Mouse (Mus musculus) adrenal gland, postnatal 14 days (tissue): ENCODE measurements around the gene Cdkl4. TPM values are rescaled to one million over a fixed set of nuclear protein-coding genes. Genes with fewer than 3 reads are reported as not detected.
"Not testable (repeated sequence)": the region's sequence is repeated elsewhere in the genome, so short reads cannot be mapped to it uniquely, and the experiment has no call there.

Experiments used
- DNase-seq: peaks from one replicate; pipeline ENCODE4 v3.0.0; 2021; ENCODE audit warnings: mixed read lengths
- total RNA-seq: library from RNA; stranded (reverse); gene quantifications from 2 replicates; pipeline ENCODE4 v1.2.3, GENCODE M21; 2021

The Cdkl4 gene
- total RNA-seq, 1 experiment from 2014 or later: 0.15 TPM

DNA sequence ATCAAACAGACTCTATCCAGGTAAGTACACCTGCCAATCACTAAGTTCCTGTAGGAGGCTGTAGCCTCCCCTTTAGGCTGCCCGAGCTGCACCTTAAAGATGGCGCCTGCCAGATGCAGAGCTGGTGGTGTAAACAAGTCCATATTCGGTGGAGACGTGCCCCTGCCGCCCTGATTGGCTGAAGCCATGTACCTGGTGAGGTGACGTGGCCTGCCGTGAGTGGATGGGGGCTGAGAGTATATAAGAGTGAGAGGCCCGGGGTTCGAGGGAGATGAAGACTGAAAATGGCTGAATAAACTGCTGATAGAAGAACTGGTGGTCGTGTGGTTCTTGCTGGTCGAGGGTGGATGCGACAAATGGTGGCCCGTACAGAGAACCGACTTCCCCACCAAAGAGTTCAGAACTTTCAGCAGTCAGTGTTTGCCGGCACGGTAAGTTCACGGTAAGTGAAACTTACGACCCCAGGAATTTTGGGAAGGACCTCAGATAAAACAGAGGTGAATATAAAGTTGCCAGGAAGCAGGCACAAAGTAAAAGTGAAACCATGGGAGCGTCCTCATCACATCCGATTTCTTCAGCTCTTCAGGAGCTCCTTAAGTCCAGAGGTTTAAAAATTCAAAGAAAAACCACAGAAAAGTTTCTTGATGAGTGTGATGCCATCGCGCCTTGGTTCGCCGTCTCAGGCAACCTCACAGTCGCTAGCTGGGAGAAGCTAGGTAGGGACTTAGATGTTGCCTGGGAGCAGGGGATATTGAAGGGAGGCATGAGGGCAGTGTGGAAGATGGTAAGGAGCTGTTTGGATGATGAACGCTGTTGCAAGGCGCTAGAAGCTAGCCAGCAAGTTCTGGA is 13.6 kb downstream of the Cdkl4 start:
- not testable (repeated sequence) for DNase-seq

- DNase-seq: no peak
Observed at GRCm38 (mm10) chr17:80562792-80563191, 14.8 kb downstream of the Cdkl4 start.

DNA sequence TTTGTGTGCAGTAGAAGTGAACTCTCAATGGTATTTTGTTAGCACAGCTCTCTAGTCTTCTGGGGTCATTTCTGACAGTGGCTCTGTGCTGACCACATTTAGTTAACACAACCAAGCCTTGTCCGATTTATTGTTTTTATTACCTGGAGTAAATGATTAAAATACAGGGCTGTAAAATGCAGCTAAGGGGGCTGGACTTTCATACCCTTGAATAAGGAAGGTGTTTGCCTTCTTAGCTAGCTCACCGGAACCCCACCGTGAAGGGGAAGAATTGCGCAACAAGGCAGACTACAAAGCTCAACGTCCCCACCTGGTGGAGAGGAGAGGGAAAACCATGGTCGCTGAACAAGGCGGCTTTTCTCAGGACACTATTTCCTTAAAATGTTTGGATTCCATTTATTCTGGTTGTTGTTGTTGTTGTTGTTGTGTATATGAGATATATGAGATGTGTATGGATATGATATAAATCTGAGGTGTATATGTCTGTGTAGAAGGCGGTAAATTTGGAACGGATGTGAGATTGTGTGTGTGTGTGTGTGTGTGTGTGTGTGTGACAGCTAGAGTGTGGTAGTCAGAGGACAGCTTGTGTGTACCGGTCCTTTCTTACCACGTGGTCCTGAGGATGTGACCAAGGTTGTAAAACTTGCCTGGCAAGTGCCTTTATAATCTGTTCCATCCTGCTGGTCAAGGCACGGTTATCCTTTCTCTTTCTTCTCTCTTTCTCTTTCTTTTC is 16.8 kb downstream of the Cdkl4 start:
- peak; percentile 83 for DNase-seq

DNA sequence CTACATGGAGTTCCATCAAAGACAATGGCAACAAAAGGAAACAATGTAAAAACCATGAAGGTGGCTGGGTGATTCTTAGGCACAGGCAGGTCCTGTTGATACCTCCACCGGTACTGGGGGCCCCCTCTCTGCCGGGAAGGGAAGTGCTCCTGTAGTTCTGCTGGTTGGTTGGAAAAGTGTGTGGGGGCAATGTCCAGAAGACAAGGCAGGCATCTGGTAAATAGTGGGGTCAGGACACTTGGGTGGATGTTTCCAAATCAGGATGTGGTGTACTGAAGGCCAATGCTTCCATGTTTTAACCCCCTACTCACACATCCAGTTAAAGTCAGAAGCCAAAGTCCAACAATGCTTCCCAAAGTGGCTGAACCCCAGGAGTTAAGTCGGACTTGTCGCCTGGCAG is 17.9 kb downstream of the Cdkl4 start:
- peak; percentile 23 for DNase-seq

GRCm38 (mm10) chr17:80559050-80559449 is 18.6 kb downstream of the Cdkl4 start:
- DNase-seq: peak; percentile 70

DNA sequence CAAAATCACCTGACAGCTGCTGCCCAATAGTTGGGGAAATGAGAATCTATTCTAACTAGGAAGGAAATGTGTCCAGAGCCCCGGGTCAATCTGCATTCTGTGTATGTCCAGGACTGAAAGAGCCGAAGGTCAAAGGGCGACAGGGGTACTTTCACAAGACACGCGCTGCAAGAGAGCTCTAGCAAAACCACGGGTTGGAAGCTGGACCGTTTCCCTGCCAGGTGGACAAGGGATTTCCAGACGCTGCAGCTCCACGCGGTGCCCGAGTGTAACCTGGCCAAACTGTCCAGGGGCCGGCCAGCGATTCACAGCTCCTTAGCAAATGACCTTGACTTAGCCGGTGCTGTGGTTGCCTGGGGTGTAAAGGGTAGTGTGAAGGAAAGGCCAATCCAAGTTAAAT is 19.0 kb downstream of the Cdkl4 start:
- peak; percentile 13 for DNase-seq

DNA sequence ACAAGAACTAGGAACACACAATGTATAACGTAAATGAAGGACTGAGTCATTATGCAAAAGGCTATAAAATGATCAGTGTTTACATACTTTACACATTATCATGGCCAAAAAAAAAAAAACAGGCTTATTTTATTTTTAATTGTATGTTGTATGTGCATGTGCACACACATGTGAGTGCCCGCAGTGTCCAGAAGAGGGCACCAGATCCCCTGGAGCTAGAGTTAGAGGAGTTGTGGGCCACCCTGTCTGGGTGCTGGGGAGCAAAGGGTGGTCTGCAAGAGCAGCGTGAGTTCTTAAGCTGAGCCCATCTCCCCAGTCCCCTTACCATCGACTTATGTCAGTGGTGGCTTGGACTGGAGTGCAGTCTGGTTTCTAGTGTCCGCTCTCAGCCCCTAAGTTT is 20.2 kb downstream of the Cdkl4 start:
- DNase-seq: no peak

DNA sequence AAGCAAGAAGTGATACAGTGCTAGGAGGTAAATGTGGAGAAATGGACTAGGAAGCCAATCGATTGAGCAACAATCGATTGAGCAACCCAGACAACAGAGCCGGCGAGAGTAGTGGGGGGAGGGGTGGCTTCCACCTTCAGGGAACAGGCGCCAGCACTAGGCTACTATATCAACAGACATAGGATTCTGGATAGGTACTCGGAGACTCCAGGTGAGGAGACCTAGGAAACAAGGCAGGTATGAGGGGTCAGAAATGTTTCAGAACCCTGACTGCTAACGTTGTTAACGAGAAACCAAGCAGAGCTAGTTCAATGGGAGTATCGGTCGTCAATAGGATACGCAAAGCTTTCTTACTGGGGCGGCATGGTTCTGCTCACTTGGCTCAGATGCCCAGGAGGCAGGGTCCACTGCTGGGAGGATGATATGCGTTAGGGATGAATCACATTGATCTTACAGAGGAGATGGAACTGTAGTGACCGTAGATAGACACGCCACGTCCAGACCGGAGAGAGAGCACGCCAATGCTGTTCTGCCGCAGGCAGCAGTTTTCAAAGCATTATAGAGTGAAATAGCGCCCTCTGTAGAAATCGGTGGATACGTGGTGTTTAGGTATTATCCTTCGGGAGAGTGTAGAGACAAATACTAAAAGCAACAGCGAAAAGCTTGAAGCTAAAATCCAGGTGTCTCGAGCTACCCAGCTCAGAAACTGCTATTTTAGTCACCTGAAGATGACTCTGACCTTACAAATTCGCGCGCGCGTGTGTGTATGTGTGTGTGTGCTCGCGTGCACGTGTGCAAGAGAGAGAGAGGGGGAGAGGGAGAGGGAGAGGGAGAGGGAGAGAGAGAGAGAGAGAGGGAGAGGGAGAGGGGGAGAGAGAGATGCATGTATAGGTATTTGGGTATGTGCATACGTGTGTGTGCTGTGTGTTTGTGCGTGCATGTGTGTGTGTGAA is 24.0 kb downstream of the Cdkl4 start:
- DNase-seq: peak; percentile 88

- no peak for DNase-seq
Observed at GRCm38 (mm10) chr17:80552653-80553052, 25.0 kb downstream of the Cdkl4 start.

- DNase-seq: no peak
Observed at GRCm38 (mm10) chr17:80550981-80551380, 26.6 kb downstream of the Cdkl4 start.

DNA sequence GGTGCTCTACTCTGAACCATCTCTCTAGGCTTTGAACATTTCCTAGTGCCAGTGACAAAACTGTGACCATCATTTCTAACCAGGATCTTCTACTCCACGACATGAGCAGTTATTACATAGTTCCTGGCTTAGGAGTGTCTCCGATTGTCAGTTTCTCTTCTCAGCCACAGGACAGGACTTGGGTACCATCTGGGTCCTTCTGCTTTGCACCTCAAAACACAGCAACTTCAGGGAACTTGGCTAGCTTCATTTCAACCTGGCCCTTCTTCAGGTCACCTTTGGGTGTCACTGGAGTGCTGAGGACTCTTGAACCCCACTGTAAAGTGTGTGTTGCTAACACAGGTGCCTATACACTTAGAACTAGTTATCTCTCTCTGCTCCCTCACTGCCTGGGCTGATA is 30.8 kb downstream of the Cdkl4 start:
- no peak for DNase-seq

DNA sequence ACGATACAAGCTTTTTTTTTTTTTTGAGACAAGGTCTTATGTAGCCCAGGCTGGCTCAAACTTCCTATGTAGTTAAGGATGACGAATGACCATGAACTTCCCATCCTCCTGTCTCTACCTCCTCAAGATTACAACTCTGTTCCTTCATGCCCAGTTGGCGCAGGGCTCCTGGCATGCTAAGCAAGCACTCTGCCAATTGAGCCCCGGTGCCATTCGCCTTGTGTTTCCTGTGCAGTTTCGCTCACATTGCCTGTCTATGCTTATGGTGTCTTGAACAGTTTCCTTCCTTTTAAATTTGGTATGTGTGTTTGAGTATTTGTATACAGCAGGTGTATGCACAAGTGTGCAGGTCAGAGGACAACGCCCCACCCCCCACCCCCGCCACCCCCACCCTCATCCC is 31.4 kb downstream of the Cdkl4 start:
- no peak for DNase-seq

- DNase-seq: no peak
Observed at GRCm38 (mm10) chr17:80543646-80544045, 34.0 kb downstream of the Cdkl4 start.

- no peak for DNase-seq
Observed at GRCm38 (mm10) chr17:80537136-80537535, 40.5 kb downstream of the Cdkl4 start.

GRCm38 (mm10) chr17:80535633-80536032 is 42.0 kb downstream of the Cdkl4 start:
- peak; percentile 20 for DNase-seq

DNA sequence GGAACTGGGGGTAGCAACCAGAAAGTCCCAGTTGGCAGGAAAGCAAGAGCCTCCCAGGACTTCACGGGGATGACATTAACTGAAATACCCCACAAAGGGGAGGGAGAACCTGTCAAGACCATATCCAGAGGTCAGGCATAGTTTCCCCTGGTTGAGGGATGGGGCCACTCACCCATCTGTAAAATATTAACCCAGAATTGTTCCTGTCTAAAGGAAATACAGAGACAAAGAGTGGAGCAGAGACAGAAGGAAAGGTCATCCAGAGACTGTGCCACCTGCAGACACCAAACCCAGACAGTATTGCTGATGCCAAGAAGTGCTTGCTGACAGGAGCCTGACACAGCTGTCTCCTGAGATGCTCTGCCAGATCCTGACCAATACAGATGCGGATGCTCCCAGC is 46.3 kb downstream of the Cdkl4 start:
- DNase-seq: not testable (repeated sequence)

GRCm38 (mm10) chr17:80523231-80523630 is 54.4 kb downstream of the Cdkl4 start:
- no peak for DNase-seq

GRCm38 (mm10) chr17:80522229-80522556 is 55.4 kb downstream of the Cdkl4 start:
- DNase-seq: no peak

DNA sequence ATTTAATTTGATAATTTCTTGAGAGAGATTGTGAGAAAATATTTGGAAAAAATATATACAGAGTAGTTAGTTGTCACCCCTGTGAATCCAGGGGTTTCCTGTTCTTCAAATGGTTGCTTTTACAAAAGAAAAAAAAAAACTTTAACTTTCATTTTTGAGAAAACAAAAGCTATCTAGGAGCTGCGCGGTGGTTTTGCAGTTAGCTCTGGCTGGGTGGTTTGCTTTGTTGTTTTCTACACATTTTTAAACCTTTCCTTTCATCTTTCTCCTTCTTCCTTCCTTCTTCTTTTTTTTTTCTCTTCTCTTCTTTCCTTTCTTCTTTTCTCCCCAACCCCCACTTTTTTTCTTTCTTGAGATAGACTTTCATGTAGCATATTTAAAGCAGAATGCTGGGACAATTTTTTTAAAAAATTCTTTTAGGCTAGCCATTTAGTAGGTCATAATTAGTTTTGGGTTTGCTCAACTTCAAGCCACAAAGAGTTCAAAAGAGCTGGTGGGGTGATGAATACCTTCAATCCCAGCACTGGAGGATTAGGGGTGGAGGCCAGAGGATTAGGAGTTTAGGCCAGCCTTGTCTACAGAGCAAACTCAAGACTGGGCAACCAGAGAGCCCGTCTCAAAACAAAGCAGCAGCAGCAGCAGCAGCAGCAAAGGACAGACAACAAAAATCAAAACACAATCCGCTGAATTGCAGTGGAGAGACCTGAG is 55.9 kb downstream of the Cdkl4 start:
- no peak for DNase-seq

GRCm38 (mm10) chr17:80520537-80520936 is 57.1 kb downstream of the Cdkl4 start:
- DNase-seq: no peak

DNA sequence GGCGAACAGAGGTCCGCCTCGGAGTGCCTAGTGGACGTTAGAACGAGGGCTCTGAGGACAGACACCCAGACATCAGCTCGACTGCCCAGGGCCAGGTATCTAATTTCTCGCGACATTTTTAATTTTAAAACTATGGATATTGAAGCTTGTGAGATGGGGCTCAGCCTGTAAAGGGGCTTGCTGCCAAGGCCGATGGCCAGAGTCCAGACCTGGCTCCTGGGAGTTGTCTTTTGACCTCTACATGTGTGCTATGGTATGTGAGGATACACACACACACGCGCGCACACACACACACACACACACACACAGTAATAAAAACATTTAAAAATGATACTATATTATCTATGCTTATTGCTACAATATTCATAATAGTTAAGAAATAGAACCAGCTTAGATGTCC is 58.8 kb downstream of the Cdkl4 start:
- DNase-seq: peak; percentile 35

DNA sequence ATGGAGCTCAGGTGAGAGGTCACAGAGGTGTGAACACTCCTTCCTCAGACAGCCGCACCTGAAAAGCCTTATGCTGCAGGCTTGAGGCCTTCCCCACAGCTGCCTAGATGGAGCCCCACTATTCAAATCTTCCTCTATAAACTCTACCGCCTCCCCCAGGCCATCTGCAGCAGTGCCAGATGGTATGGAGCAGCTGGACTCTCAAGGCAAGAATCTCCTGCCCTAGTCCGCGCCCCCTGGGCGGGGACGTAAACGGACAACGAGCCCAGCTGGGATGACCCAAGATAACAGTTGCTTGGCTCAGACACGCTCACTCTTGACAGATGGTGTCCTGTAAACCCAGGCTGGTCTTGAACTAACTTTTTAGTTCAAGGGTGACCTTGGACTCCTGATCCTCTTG is 60.4 kb downstream of the Cdkl4 start:
- DNase-seq: no peak
